Mouse (Mus musculus): ENCODE data around the gene Erp29.

- no peak for TF ChIP-seq CTCF (IDR thresholded peaks at IDR 0.05; ENCODE audit: insufficient read depth, low read depth, low read length)
- TF ChIP-seq POLR2A (IDR thresholded peaks at IDR 0.05; ENCODE audit: insufficient read depth, low read depth, low read length): no peak
Measured at GRCm38 (mm10) chr5:121393402-121393801, 58.9 kb downstream of the Erp29 start.

All from olfactory bulb, adult 2 months (tissue).